Mouse (Mus musculus) heart, embryonic 11.5 days (tissue): ENCODE data around the gene Gm498. TPM values are rescaled to one million over a fixed set of nuclear protein-coding genes. Genes with fewer than 3 reads are reported as not detected.

Source experiments
- ATAC-seq: fragments of 200-750 bp; cut with Nextera tagmentation; replicated peaks from 2 replicates; pipeline ENCODE4 v1.8.0; 2017; ENCODE audit warnings: moderate library complexity; ENCODE audit not compliant: insufficient number of reproducible peaks, low FRiP score, low TSS enrichment
- H3K27ac ChIP-seq: fragments of 300-500 bp; sonication (generic); 2 replicates; pipeline ENCODE4 v1.5.1; 2014; ENCODE audit warnings: mild to moderate bottlenecking, low read depth, low read length
- H3K27me3 ChIP-seq: fragments of 300-500 bp; sonication (generic); 2 replicates; pipeline ENCODE4 v1.6.1; 2014; ENCODE audit warnings: mild to moderate bottlenecking, low read length, mixed read lengths; ENCODE audit not compliant: control insufficient read depth, insufficient read depth
- H3K36me3 ChIP-seq: fragments of 300-500 bp; sonication (generic); 2 replicates; pipeline ENCODE4 v1.6.1; 2014; ENCODE audit warnings: mild to moderate bottlenecking, low read length, moderate library complexity, mixed read lengths; ENCODE audit not compliant: control insufficient read depth, insufficient read depth
- H3K4me1 ChIP-seq: fragments of 300-500 bp; sonication (generic); 2 replicates; pipeline ENCODE4 v1.6.1; 2014; ENCODE audit warnings: low read length; ENCODE audit not compliant: control insufficient read depth, insufficient read depth
- H3K4me2 ChIP-seq: fragments of 300-500 bp; sonication (generic); 2 replicates; pipeline ENCODE4 v1.6.1; 2014; ENCODE audit warnings: mild to moderate bottlenecking, moderate library complexity
- H3K4me3 ChIP-seq: fragments of 300-500 bp; sonication (generic); 2 replicates; pipeline ENCODE4 v1.5.1; 2014; ENCODE audit warnings: low read depth, low read length
- H3K9ac ChIP-seq: fragments of 300-500 bp; sonication (generic); 2 replicates; pipeline ENCODE4 v1.6.1; 2014; ENCODE audit warnings: mild to moderate bottlenecking, low read depth, low read length, moderate library complexity
- H3K9me3 ChIP-seq: fragments of 300-500 bp; sonication (generic); replicated peaks from 2 replicates; pipeline ENCODE4 v1.6.1; 2016; ENCODE audit warnings: low read length; ENCODE audit not compliant: control insufficient read depth
- WGBS: fragments of 180-500 bp; shearing (Covaris S2); extraction: QIAGEN DNeasy Blood & Tissue Kit; methylation state at CpG from one replicate; pipeline ENCODE4 v1.1.7; 2014; ENCODE audit not compliant: insufficient replicate concordance; 5-methylcytosine and 5-hydroxymethylcytosine counted together
- polyA plus RNA-seq: library from polyadenylated mRNA; unstranded; fragments of >200 nt; fragmentation: Nextera tagmentation; extraction: Ambion mirVana; gene quantifications from 2 replicates; pipeline ENCODE4 v1.2.1, GENCODE M21; 2014

Gene Gm498
- polyA plus RNA-seq, 1 experiment from 2014 or later = not detected

DNA sequence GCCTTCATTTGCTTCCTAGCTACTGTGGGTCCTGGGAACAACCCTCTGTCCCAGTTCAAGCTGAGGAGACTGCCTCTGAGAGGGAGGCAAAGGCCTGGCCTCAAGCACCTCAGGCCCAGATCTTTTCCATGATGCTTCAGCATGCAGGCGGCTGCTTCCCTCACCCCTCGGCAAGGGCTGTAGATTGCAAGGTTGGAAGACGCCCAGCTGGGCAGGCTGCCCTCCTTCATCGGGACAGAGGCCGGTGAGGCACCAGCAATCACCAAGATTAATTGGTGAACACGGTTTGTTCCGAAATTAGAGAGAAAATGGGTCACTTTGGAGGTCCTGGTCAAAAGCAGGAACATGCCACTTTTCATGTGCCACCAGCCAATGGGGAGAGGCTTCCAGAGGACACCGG is 47.0 kb downstream of the Gm498 start:
- ATAC-seq = no peak

DNA sequence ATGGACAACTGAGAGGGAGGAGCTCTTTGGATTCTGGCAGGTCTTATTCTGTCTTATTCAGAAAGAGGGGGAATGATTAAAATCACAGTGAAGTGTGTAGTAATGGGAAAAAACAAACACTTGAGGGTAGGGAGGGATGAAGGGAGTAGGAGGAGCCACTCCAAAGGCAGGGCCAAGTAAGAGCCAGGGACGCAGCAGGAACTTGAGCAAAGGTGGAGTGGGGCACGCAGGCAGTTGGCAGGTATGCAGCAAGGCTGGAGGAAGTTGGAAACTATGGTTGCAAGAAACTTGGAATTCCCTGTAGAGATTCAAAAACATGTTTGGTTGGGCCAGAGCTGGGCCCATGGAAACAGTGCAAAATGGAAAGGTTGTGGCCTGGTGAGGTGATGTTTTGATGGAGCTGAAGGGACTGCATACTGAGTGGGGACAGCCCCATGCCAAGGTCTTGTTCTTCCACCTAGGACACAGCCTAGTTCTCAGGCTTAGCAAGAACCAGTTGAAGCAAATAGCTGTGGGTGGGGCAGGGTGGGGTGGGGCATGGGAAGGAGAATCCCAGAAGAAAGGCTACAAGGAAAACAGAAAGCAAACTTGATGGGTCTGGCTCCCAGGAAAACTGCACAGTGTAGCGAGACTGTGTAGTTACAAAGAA is 52.5 kb downstream of the Gm498 start:
- Histone ChIP-seq H3K36me3 (no peaks in the 10 kb centered on the region), H3K9ac (no peak overlapping the region), H3K9me3 (no peaks in the 10 kb centered on the region), H3K4me2 (no peak overlapping the region), H3K27ac (no peak overlapping the region), H3K27me3 (no peaks in the 10 kb centered on the region), H3K4me1 (no peaks in the 10 kb centered on the region), H3K4me3 (no peak overlapping the region)
- WGBS = 82% methylated on average over 3 of the region's 3 CpGs
- no peak for ATAC-seq

More for the DNA sequence above, 47.0 kb downstream of the Gm498 start:
- WGBS = 71% methylated on average over 8 of the region's 8 CpGs
- Histone ChIP-seq H3K9me3 (no peaks in the 10 kb centered on the region), H3K4me1 (no peaks in the 10 kb centered on the region), H3K27ac (no peak overlapping the region), H3K4me2 (no peak overlapping the region), H3K4me3 (no peak overlapping the region), H3K27me3 (no peaks in the 10 kb centered on the region), H3K36me3 (no peaks in the 10 kb centered on the region), H3K9ac (no peak overlapping the region)

- WGBS = 86% methylated on average over 1 of the region's 1 CpGs
- Histone ChIP-seq H3K27me3 (no peaks in the 10 kb centered on the region; the same call in 1 of the 2 replicates), H3K36me3 (no peaks in the 10 kb centered on the region), H3K4me1 (no peaks in the 10 kb centered on the region), H3K9me3 (no peaks in the 10 kb centered on the region), H3K27ac (no peak overlapping the region), H3K9ac (no peak overlapping the region), H3K4me3 (no peak overlapping the region), H3K4me2 (no peak overlapping the region)
- no peak for ATAC-seq
Observed at GRCm38 (mm10) chr7:143929899-143930298, 63.3 kb downstream of the Gm498 start.

DNA sequence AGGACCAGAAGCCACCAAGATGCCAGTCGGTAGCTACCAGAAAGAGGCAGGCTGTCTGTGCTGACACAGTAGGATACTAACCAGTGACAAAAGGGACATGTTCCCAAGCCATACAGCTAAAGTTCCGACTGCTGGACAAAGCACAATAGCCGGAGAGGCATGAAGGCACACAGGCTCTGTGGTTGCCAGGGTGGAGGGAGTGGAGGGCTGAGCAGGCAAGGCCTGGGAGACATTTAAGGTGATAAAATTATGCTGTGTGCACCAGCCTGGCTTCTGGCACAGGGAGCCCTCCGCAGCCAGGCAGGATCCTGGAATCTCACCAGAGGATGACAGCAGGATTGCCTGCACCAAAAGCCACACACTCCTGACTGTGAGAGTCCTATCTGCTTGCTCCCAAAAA is 72.0 kb downstream of the Gm498 start:
- no peak overlapping the region for H3K4me2 ChIP-seq
- no peak overlapping the region for H3K27ac ChIP-seq
- ATAC-seq = no peak
- H3K9ac ChIP-seq = no peak overlapping the region
- WGBS = 68% methylated on average over 4 of the region's 4 CpGs
- H3K27me3 ChIP-seq = no peaks in the 10 kb centered on the region
- no peaks in the 10 kb centered on the region for H3K9me3 ChIP-seq
- H3K4me1 ChIP-seq = no peaks in the 10 kb centered on the region
- no peaks in the 10 kb centered on the region for H3K36me3 ChIP-seq
- no peak overlapping the region for H3K4me3 ChIP-seq

- H3K36me3 ChIP-seq = no peaks in the 10 kb centered on the region
- H3K27ac ChIP-seq = no peak overlapping the region
- no peak overlapping the region for H3K4me3 ChIP-seq
- ATAC-seq = no peak
- WGBS = 64% methylated on average over 3 of the region's 3 CpGs
- no peaks in the 10 kb centered on the region for H3K4me1 ChIP-seq
- no peaks in the 10 kb centered on the region for H3K27me3 ChIP-seq
- H3K4me2 ChIP-seq = no peak overlapping the region
- no peak overlapping the region for H3K9ac ChIP-seq
- no peaks in the 10 kb centered on the region for H3K9me3 ChIP-seq
Observed at GRCm38 (mm10) chr7:143939476-143939875, 72.8 kb downstream of the Gm498 start.

DNA sequence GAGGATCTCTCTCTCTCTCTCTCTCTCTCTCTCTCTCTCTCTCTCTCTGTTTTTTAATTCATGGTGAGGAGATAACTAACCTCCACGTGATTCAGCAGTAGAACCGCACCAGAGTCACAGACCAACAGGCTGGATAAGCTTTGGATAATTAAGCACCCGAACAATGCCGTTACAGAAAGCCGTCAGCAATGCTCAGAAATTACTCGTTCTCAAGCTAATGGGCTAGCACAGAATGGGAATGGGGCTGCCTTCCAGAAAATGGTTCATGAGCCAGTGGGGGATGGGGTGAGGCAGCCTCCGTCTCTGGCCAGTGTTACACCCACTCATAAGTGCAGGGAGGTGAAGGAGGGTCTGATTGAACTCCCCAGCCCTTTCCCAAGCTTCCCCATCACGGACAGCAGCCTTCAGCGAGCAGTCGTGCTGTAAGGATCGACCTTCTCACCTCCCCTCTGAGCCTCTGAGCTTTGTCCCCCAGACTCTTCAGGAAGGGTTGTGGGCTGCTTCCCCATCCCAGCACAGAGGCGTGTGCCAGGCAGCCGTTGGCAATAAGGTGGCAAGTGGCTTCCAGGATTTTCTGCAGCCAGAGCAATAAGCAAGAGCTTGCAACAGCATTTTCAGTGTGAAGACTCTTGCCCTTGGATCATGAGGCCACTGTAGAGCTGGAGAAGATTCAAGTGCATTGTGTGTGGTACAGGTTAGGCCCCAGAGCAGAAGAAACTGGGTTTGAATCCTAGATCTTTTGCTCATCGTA is 76.5 kb downstream of the Gm498 start:
- WGBS = 71% methylated on average over 14 of the region's 14 CpGs
- no peak for ATAC-seq
- no peak overlapping the region for H3K9ac ChIP-seq

DNA sequence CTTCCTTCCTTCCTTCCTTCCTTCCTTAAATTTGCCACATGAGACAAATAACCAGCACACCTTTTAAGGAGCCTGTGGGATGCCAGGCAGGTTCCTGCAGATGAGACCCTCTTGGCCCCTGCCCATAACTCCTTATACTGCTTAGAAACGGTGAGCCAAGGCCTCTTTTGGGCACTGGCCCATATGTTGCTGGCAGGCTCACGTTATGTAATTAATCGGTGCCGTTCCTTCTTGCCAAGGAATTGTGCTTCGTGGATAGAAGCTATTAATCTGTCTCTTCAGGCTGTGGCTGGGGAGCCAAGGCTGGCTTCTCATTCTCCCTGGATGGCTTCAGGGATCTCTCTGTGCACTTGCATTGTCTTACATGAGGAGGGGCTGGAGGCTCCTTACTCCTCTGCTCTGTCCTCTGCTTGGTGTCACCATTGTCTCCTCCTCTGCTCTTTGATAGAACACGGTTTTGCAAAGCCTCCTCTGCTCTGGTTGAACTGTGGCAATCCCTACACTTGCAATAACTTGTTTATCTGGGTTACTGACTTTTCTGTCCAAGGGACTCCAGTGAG is 77.9 kb downstream of the Gm498 start:
- Histone ChIP-seq H3K4me3 (no peak overlapping the region), H3K4me1 (no peaks in the 10 kb centered on the region), H3K9ac (no peak overlapping the region), H3K36me3 (no peaks in the 10 kb centered on the region), H3K9me3 (no peaks in the 10 kb centered on the region), H3K27me3 (0 out of 2 replicates have a peak, but pooled peaks cover 3% of the 10 kb centered on the region), H3K27ac (no peak overlapping the region), H3K4me2 (no peak overlapping the region)
- 76% methylated on average over 6 of the region's 6 CpGs for WGBS
- ATAC-seq = no peak

More for the DNA sequence above, 76.5 kb downstream of the Gm498 start:
- Histone ChIP-seq H3K4me2 (no peak overlapping the region), H3K36me3 (no peaks in the 10 kb centered on the region), H3K4me3 (no peak overlapping the region), H3K27ac (no peak overlapping the region), H3K27me3 (no peaks in the 10 kb centered on the region), H3K9me3 (no peaks in the 10 kb centered on the region), H3K4me1 (no peaks in the 10 kb centered on the region)
